Mouse (Mus musculus): ENCODE results near the gene 5730522E02Rik. TPM values are rescaled to one million over a fixed set of nuclear protein-coding genes. Genes with fewer than 3 reads are reported as not detected.

Gene 5730522E02Rik
- total RNA-seq, 2 experiments from 2014 or later: 0.37 TPM; not detected in 1

DNA sequence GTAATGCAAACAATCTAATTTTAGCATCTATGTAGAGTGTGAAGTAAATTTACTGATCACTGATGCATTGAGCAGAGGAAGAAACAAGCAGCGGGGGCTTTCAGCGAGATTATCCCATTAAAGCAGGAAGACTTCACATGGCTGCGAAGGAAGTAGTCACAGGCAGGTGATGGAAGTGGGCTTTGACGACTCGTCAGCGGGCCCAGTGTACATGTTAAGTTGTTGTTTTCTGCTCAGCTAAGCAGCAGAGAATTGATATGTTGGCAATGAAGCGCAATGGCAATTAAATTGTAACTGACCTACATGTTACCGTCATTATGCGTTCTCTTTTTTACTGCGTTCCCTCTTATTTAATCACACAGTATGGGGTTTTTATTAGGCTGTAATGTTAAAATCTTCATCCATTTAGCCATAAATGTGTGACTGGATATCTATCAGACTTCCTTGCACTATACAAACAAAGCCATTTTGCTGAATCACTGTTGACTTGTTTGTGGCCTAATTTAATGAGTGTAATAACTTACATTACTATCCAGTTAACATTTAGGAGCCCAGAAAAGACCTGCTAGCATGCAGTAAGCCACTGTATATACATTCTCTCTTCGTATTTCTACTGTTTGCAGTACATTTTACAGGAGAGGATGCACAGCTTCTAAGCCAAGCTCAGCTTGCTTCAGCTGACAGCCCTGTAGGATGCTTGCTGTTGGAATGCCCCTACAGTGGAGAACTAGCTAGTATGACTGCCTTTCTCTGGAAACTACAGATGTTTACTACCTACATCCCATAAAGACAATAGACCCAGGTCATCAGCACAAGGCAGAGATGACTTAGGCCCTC lies 506.0 kb downstream of the 5730522E02Rik start:
- intact Hi-C loops (cut with DNase I): no loop called here

DNA sequence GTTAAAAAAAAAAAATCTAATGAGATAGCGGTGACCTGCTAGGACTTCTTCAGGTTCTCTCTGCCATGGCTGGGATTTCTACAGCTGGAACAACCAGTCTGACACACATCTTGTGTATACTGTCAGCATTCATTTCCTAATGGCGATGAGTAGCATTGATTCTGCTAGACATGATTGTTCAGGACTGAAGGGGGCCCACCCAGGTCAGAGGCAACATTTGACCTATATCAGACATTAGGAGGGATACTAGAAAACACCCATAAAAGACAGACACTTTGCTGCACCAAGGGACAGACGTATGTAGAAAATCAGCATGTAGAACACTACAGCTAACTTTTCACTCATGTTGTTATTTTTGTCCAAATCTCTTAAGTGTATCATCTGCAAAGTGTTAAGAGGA lies 507.8 kb downstream of the 5730522E02Rik start:
- intact Hi-C loops (cut with DNase I): no loop called here
- no peak for DNase-seq

More for the DNA sequence above, 506.0 kb downstream of the 5730522E02Rik start:
- DNase-seq: no peak

DNA sequence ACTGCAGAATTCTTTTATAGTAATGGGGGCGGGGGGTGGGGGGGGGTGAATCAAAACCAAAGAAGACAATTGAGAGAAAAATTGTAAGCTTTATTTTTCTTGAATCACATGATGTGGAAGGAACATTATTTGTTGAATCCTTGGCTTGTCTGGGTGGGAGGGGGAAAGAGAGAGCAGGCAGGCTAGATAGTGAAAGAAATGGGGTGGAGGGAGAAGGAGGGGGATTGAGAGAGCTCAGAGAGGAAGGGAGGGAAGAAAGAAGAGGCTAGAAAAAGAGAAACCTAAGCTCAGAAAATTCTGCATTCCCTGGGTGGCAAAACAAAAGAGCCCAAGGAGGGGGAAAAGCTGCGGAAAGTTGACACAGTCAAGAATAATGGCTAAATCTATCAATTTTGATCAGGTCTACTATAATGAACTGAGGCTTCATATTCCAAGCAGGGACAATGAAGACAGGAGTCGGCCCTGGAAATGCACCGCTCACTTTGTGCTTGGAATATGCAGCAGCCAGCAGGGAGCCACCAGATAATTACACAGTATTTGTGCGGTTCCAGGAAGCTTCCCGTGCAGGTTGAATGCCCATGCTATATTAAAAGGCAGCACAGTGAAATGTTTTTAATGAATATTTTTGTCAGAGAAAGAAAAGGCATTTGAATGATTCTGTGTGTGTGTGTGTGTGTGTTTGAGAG lies 512.9 kb downstream of the 5730522E02Rik start:
- no peak for DNase-seq

DNA sequence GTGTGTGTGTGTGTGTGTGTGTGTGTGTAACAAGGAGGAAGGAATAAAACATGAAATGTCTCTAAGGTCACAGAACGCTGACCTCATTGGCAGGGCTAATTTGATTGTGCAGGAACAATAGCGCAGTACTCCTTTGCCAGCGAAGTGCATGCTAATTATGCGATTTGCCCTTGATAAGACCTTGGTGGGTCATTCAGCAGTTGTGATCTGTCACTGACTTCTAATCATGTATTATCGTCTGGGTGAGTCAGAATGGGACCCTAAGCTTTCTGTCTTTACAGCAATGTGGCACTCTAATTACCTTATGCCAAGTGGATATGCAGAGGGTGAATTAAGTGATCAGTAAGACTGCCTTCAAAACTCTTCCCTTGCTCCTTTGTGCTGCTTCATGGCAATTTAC lies 514.4 kb downstream of the 5730522E02Rik start:
- intact Hi-C loops (cut with DNase I): no loop called here

More for the DNA sequence above, 512.9 kb downstream of the 5730522E02Rik start:
- intact Hi-C loops (cut with DNase I): no loop called here

DNA sequence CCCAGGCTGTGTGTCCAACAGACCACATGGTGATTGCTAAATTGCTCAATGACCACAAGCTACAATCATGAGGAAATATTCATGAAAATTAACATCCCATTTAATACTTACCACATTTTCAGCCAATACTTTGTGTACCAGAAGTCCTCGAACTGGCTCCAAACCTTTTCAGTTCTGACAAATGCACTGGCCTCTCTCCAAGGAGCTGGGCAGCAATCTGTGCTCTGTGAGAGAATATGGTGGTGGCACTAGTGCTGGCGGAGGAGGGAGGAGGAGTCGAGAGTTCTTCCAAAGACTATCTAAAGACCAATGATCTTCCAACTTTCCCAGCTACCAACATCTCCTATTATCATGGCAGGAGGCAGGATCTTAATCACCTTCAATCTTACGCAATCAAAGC lies 525.8 kb downstream of the 5730522E02Rik start:
- intact Hi-C loops (cut with DNase I): no loop called here

More for the DNA sequence above, 514.4 kb downstream of the 5730522E02Rik start:
- DNase-seq: no peak

DNA sequence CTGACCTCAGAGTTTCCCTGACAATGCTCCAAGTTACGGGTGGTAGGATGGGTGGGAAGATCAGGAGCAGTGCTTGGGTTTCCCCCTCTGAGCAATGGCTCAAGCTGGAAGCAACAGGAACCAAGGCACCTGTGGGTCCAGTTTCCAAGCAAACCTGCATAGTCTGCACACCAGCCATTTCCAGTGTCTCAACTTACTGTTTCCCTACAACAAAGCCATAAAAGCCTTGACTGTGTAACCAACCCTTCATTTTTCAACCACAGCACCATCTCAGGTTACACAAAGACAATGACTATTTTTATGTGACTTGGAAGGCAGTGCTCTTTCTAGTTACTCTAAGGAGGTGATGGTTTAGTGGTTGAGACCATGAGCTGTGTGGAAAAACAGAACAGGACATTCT lies 530.7 kb downstream of the 5730522E02Rik start:
- intact Hi-C loops (cut with DNase I): no loop called here
- DNase-seq: no peak

More for the DNA sequence above, 525.8 kb downstream of the 5730522E02Rik start:
- DNase-seq: no peak

DNA sequence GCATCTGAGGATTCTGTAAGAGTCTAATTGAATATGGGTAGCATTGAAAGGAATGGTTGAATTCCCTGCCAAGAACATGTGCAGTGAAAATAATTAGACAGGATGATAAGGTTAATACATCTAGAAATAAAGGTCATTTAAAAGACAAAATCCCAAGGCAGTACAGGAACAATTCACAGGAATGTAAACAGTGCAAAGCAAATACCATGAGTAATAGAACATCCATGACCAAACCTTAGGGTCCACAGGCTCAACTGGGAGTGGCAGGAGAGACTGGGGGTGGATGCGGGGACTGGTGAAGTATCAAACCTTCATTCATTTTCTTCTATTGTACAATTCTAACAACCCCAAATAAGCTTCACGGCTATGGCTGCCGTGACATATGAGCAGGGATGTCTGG lies 536.4 kb downstream of the 5730522E02Rik start:
- intact Hi-C loops (cut with DNase I): no loop called here
- DNase-seq: no peak

DNA sequence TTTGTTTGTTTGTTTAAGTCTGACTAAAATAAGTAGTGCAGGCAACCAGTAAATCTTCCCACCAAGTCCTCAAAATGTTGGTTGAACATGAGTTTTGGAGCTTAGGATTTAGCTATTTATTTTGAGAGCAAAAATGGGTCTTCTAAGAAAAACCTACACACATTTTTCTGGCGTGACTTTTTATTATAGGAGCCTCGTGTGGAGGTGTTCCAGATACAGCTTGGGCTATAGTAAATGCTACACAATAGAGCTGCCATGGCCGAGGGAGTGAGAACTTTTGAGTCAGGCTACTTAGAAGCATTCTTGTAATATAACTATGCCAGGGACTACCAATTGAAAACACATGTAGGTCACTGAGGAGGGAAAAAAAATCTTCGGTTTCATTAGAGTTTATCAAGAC lies 540.5 kb downstream of the 5730522E02Rik start:
- intact Hi-C loops (cut with DNase I): no loop called here

DNA sequence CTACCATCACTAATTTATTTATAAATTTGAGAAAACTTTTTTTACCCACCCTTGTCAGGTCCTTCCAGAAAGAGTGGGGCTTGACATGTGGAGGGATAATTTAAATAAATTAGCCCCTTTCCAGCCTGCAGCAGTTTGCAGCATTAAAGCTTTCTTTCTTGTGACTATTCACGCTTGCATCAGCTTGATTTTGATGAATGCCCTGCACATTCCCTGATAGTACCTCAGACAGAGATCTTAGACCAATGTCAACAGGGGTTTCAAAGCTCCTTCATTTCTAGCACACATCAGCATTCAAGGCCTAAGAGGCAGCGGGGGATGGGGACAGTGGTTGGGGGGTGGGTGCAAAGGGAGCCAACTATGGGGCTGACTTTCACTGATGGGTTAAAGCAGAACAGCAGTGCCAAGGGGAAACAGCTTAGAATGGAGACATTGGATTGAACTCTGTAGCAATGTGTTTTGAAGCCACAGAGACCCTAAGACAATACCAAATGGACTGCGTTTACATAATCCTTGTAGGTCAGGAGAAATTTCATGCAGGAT lies 545.9 kb downstream of the 5730522E02Rik start:
- DNase-seq: no peak
- intact Hi-C loops (cut with DNase I): no loop called here

More for the DNA sequence above, 540.5 kb downstream of the 5730522E02Rik start:
- no peak for DNase-seq

DNA sequence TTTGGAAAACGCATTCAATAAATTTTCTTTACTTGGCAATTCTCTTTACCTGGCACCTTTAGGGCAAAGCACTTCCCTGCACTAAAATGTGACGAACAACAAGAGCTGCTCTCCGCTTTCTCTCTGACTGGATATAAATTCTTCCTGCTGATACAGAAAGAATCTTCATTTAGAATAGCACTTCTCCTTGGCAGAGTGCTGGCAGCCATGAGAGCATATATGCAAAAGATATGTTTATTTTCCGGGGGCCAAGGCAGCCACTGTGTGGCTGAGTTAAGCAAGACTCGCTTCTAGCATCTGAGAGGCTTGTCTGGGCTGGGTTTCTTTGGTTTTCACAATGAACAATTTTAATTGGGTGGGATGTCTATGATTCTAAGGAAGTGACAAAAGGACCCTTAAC lies 564.3 kb downstream of the 5730522E02Rik start:
- intact Hi-C loops (cut with DNase I): no loop called here
- no peak for DNase-seq

DNA sequence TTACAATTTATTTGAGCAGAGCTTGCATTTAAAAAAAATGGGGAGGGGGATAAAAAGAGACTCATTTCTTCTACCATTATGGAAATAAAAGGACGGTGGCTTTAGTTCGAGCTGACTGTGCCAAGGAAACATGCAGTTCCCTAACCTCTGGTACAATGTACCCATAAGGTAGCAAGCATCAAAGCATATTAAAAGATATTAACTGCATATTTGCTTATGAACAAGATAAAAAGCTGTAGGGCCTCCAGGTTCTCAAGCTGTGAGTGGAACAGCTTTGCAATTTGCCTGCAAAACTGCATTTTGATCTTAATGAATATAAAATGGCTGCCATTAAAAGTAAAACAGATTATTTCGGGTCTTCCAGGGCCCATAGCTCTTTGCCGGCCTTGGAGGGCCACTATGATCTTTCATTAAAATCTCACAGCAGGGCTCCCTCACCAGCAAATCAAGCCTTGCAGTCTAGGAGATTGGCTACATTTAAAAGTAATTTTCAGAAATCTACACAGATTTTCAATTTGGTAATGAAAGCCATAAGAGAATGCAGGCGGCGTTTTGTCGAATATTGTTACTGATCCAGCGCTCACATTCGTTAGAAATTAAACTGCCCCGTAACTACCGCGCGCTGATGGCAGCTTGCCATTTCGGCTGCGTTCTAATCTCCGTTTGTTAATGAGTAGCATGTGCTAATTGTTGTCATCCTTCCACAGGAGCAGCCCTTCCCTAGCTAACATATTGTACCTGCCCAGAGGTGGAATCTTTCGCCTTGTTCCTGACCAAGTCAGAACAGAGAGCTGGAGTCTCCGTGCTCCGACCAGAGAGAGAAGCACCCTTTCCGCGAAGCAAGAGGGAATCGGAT lies 565.6 kb downstream of the 5730522E02Rik start:
- DNase-seq: no peak
- intact Hi-C loops (cut with DNase I): no loop called here

DNA sequence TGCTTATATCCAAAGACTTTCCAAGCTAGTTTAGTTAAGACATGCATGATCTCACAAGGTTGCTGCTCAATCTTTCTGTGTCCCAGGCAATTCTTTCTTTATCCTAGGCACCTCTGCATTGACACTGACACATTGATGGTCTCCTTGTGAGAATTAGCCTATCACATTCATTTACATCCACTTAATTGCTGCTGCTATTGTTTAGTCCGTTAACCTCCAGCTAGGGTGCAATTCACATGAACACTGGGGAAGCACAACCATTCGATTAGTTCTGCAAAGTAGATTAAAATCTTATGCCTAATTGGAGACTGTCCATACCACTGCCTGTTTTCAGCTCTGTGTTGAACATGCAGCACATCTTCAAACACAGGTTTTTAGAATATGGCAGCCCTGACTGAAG lies 603.7 kb downstream of the 5730522E02Rik start:
- intact Hi-C loops (cut with DNase I): no loop called here
- DNase-seq: no peak

DNA sequence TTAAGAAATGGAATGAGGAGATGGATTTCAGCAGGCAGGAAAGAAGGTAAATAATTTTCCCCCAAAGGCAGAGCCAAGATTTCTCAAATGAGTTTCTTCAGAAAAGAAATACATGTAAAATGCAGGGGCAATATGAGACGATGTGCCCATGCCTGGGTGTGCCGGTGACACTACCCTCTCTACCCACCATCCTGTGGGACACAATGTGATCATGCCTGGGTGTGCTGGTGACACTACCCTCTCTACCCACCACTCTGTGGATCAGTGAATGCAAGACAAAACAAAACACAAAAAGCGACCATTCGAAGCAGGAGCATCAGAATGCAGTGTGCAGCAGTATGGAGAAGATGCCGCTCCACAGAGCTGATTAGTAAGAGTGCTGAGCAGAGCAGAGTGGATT lies 610.5 kb downstream of the 5730522E02Rik start:
- intact Hi-C loops (cut with DNase I): no loop called here

DNA sequence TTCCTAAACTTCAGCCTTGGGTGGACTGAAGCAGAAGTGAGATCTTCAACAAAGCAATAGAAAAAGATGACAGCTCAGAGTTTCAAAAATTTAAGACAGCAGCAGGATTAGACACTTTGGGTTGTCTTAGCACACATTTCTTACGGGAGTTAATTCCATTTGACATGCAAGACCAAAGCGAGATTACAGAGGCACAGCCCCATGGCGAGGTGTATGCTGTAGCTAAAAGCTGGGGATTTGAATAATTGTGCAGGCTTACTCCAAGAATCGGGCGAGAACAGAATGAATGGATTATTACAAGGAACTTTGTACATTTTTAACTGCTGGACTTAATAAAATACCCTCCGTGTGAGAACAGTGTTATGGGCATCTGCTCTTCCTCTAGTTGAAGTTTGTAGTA lies 615.3 kb downstream of the 5730522E02Rik start:
- intact Hi-C loops (cut with DNase I): no loop called here
- no peak for DNase-seq

More for the DNA sequence above, 610.5 kb downstream of the 5730522E02Rik start:
- no peak for DNase-seq

DNA sequence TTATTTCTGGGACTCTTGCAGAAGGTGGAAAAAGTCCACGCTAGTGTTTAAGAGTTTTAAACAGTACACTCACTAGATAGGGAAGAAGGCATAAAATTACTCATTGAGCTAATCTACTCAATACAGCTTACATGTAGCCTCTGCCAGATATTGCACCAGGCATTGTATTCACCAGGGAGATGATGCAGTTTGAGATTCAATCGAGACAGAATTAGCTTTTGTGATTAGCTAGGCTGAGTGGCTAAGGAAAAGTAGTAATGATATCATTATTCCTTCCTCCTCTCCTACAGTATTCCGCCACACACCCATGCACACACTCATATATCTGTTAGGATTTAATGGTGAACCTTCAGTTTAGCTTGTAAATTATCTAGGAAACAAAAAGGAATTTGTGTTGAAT lies 615.8 kb downstream of the 5730522E02Rik start:
- intact Hi-C loops (cut with DNase I): no loop called here
- no peak for DNase-seq

DNA sequence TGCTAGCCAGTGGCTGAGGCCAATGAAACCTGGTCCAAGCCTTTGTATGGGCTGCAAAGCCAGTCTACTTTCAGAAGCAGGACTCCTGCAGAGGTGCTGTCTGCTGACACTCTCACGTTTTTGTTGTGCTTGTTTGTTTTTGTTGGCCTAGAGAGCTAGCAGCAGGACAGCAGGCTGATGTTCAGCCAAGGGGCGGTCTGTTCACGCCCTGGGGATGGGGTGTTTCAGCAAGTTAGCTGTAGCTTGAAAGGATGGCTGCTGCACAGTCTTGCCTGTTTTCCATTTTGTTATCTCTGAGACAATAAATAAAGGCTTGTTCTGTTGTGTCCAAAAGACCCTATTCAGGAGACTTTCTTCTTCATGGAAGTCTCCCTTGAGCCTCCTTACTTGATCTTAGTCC lies 618.3 kb downstream of the 5730522E02Rik start:
- peak in 1 of 2 experiments; percentile 8 for DNase-seq
- intact Hi-C loops (cut with DNase I): no loop called here

DNA sequence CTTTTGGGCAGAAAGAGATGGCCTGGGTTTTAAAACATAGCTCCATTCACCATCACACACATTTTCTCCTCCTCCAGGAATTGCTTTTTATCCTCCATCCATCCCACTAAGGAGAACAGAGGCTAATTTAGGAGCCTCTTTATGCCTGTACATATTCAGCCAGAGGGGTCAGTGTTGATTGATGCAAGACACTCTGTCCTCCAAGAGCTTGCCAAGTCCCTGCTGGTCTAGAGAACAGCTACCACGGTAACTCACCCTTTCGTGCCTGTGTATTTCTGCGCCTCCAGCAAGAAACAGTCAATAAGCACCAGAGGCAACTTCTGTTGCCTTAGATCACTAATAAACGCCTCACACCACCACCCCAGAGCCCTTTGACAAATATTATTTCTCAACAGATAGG lies 620.3 kb downstream of the 5730522E02Rik start:
- intact Hi-C loops (cut with DNase I): no loop called here
- peak; percentile 18 to 29 for DNase-seq

DNA sequence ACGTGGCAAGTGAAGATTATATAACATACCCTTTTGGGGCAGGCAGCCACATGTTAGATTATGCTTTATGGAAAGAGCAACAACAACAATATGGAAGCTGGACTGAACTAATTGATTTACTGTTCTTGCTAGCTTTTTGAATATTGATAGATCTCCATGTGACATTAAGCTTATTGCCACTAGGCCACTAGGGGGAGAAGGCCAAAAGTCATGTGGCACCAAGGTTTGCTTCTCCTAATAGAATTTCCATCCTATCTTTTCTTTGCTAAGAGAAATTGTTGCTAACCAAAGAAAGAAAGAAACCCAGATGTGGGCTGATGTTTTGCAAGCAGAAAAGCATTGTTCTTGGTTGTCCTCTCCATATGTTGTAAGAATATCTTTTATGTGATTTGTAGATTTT lies 621.1 kb downstream of the 5730522E02Rik start:
- DNase-seq: no peak
- intact Hi-C loops (cut with DNase I): no loop called here

DNA sequence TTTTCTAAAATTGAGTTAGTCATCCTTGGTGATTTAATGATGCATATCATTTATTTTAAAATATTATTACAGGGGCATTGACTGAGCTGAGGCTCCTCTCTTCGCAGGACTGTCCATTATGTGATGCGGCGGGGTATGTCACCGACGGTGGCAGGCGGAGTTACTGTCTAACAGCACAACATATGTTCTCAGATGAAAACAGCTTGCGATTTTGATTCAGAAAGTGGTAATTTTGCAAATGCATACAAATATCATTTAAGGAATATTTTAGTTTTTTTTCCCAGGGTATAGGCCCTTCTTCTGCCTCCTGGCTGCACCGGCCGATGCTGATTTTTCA lies 636.5 kb downstream of the 5730522E02Rik start:
- DNase-seq: no peak

DNA sequence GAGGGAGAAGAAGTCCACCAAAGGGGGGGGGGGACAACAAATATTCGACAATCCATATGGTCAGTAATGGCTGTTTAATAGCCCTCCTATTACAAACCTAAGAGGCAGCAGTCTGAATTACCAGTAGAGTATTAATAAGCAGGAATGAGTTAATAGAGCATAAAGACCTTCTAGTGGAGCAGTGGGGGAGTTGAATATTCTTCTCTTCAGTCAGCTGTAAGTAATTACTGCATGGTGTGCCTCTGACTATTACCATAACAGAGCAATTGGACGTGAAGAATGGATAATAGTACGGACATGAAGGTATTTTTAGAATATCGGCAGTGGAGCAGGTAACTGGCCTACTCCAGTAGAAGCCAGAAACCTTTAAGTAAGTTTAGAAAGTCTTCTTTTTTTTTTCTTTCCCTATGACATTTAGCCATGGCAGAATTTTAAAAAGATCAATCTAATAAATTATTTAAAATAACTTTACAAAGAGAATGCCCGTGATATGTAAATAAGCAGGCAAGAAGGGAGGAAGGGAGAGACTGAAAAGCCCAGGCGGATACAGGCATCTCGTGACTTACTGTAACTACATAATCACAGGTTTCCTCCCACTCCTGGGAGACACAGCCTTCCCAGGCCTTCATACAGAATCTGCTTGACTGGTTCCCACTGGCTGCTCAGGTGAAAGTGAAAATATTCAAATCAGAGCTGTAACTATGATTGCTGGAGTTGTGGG lies 637.0 kb downstream of the 5730522E02Rik start:
- intact Hi-C loops (cut with DNase I): no loop called here
- no peak for DNase-seq

More for the DNA sequence above, 636.5 kb downstream of the 5730522E02Rik start:
- intact Hi-C loops (cut with DNase I): no loop called here
